Mouse (Mus musculus) gastrocnemius, postnatal 4 days (tissue): ENCODE measurements around the gene Vpreb3. TPM values are rescaled to one million over a fixed set of nuclear protein-coding genes. Genes with fewer than 3 reads are reported as not detected.

Source experiments
- DNase-seq, 2 experiments: peaks; one replicate each; pipeline ENCODE4 v3.0.0; 2021 to 2022; ENCODE audit warnings: low spot score in 2 of 2, mixed read lengths in 2 of 2
- long read RNA-seq, 2 experiments: library from polyadenylated mRNA; stranded (forward); transcript quantifications; one replicate each; pipeline ENCODE4 v2.0.0; 2021
- total RNA-seq, 2 experiments: library from RNA; stranded (reverse); gene quantifications; 2 replicates each; pipeline ENCODE4 v1.2.3; 2021

Gene Vpreb3
- total RNA-seq: under 1 TPM in 1 of 2 experiments, not detected in 1; 0.62 TPM
- long read RNA-seq, experiment 1: 0 reads
- long read RNA-seq, experiment 2, partial matches to known transcripts: 0 of 1 reads
- long read RNA-seq, experiment 2, other reads (novel, unspliced or antisense): 0 of 1 reads

GRCm38 (mm10) chr10:75942736-75943477 lies at the start of gene Vpreb3:
TSS of gene Vpreb3 (plus strand) at chr10:75943057.
- peak in 1 of 2 experiments; percentile 4 for DNase-seq

- peak; percentile 71 to 85 for DNase-seq
Measured at GRCm38 (mm10) chr10:75893089-75893750, 49.6 kb upstream of the Vpreb3 start, which contains the start of gene Derl3. TSS of gene Derl3 (plus strand) at chr10:75893413.

GRCm38 (mm10) chr10:75894601-75895000 lies 48.3 kb upstream of the Vpreb3 start:
- DNase-seq: no peak

- DNase-seq: no peak
Measured at GRCm38 (mm10) chr10:75895730-75896129, 47.1 kb upstream of the Vpreb3 start.

GRCm38 (mm10) chr10:75896208-75896607 lies 46.6 kb upstream of the Vpreb3 start:
- DNase-seq: no peak

GRCm38 (mm10) chr10:75897373-75897772 lies 45.5 kb upstream of the Vpreb3 start:
- DNase-seq: peak; percentile 56 to 80

GRCm38 (mm10) chr10:75898039-75898564 lies 44.8 kb upstream of the Vpreb3 start:
- DNase-seq: no peak

GRCm38 (mm10) chr10:75898846-75899245 lies 44.0 kb upstream of the Vpreb3 start:
- peak in 1 of 2 experiments; percentile 57 for DNase-seq

- DNase-seq: no peak
Measured at GRCm38 (mm10) chr10:75904391-75904790, 38.5 kb upstream of the Vpreb3 start.

GRCm38 (mm10) chr10:75906882-75907281 lies 36.0 kb upstream of the Vpreb3 start:
- no peak for DNase-seq

- no peak for DNase-seq
Measured at GRCm38 (mm10) chr10:75910698-75911097, 32.2 kb upstream of the Vpreb3 start.

- DNase-seq: no peak
Measured at GRCm38 (mm10) chr10:75913013-75913589, 29.8 kb upstream of the Vpreb3 start.

- no peak for DNase-seq
Measured at GRCm38 (mm10) chr10:75915557-75915956, 27.3 kb upstream of the Vpreb3 start.

GRCm38 (mm10) chr10:75916840-75917239 lies 26.0 kb upstream of the Vpreb3 start:
- DNase-seq: no peak

GRCm38 (mm10) chr10:75919026-75919425 lies 23.8 kb upstream of the Vpreb3 start:
- no peak for DNase-seq

- DNase-seq: peak; percentile 89 to 96
Measured at GRCm38 (mm10) chr10:75921026-75921725, 21.7 kb upstream of the Vpreb3 start, which contains the start of gene Smarcb1. TSS of gene Smarcb1 (minus strand) at chr10:75921617.

GRCm38 (mm10) chr10:75921726-75922560 lies 20.9 kb upstream of the Vpreb3 start:
- no peak for DNase-seq

- DNase-seq: no peak
Measured at GRCm38 (mm10) chr10:75924324-75924723, 18.5 kb upstream of the Vpreb3 start.

- no peak for DNase-seq
Measured at GRCm38 (mm10) chr10:75926396-75926795, 16.5 kb upstream of the Vpreb3 start.

- DNase-seq: no peak
Measured at GRCm38 (mm10) chr10:75930304-75930703, 12.6 kb upstream of the Vpreb3 start.
